Mouse (Mus musculus): ENCODE data around the gene Fbxl19. TPM values are rescaled to one million over a fixed set of nuclear protein-coding genes. Genes with fewer than 3 reads are reported as not detected.

The Fbxl19 gene
- total RNA-seq, 2 experiments from 2014 or later: 73.0 to 73.5 TPM

DNA sequence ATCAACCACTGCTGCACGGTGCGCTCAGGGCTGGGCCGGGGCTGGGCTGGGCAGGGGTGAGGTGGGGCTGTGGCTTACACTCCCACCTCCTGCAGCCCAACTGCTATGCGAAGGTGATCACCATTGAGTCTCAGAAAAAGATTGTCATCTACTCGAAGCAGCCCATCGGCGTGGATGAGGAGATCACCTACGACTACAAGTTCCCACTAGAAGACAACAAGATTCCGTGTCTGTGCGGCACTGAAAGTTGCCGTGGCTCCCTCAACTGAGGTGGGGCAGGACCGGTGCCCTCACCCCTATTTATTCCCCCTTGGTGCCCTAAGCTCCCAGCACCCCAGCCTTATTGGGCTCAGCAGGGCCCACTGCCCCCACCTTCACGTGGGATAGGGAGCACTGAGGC is 54.9 kb downstream of the Fbxl19 start:
- DNase-seq (ENCODE audit: low spot score in 2 of 2): no peak

- DNase-seq (ENCODE audit: low spot score in 2 of 2): no peak
These were observed 55.4 kb downstream of the Fbxl19 start for GRCm38 (mm10) chr7:127799738-127800137.

DNA sequence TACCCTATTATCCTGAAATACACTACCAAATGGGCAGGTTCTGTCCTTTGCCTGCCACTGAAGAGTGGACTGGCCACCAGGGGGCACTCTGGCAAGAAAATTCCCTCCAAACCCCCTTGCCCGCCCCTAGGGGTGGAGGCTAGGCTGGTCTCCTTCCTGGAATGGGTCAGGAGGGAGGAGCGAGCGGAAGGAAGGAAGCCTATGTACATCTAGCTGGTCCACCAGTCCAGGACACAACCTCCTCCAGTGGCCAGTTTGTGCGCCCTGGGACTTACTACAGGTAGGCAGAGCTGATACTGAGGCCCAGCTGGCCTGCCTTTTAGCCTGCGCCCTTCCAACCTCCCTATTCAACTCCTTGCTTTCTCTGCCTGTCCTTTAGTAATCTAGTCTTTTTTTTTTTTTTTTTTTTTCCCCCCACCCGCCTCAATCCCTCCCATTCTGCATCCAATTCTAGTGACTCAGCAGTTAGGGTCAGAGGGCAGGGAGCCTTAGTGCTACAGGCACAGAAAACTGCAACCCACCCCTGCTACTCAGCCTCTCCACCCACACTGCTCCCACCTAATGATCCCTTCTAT is 56.2 kb downstream of the Fbxl19 start, which contains the start of gene Hsd3b7:
Gene Hsd3b7 (plus strand): TSS at position 170 of the 575 bp plus-strand sequence.
- DNase-seq (ENCODE audit: low spot score in 2 of 2): peak; percentile 86 to 89

DNA sequence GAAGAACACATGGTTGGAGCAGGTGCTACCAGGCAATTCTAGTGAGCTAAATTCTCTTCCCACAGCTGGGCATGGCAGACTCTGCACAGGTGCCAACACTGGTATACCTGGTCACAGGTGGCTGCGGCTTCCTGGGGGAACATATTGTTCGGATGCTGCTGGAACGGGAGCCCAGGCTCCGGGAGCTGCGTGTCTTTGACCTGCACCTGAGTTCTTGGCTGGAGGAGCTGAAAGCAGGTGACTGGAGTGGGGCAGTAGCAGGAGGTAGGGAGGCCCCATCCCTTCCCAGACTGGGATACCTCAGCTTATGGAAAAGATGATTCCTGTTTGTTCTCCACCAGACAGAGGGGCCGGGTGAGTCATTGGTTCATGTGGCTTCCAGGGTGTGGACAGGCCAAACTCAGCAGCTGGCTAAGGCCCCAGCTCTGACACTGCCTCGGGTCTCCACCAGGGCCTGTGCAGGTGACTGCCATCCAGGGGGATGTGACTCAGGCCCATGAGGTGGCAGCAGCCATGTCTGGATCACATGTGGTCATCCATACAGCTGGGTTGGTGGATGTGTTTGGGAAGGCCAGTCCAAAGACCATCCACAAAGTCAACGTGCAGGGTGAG is 56.8 kb downstream of the Fbxl19 start:
- DNase-seq (ENCODE audit: low spot score in 2 of 2): no peak

DNA sequence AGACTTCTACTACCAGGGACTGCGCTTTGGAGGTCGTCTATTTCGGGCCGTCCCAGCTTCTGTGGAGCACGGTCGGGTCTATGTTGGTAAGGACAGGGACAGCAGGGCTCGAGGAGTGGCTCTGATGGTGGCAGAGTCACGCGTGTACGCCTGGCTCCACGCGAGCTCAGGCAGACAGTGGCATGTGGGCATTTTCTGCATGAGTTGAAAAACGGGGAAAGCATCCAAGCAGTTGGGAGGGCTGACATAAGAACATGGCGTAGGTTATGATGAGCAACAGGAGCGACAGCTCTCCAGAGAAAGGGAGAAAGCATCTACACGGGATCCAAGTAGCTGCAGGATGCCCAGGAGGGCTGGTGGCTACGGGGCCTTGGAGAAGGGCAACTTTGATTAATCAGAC is 58.0 kb downstream of the Fbxl19 start:
- DNase-seq (ENCODE audit: low spot score in 2 of 2): peak in 1 of 2 experiments; percentile 52

DNA sequence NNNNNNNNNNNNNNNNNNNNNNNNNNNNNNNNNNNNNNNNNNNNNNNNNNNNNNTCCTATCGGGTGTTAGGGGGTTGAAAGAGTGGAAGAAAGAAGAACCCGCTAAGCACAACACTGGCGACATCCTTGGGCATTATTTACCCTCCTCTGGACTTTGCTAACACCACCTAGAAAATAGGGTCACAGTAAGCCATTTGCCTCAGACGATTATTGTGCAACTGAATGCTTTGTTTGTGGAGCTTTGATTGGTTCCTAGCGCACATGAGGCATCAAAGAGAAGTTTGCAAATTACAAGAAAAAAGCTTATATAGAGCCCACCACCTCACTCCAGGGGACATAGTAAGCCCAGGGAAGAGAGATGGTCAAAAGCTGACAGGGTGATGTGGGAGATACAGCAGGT is 64.5 kb downstream of the Fbxl19 start:
- no peak for DNase-seq (ENCODE audit: low spot score in 2 of 2)

- no peak for DNase-seq (ENCODE audit: low spot score in 2 of 2)
These were observed 65.5 kb downstream of the Fbxl19 start for GRCm38 (mm10) chr7:127809846-127810245.

GRCm38 (mm10) chr7:127810650-127811049 is 66.3 kb downstream of the Fbxl19 start:
- DNase-seq (ENCODE audit: low spot score in 2 of 2): no peak

DNA sequence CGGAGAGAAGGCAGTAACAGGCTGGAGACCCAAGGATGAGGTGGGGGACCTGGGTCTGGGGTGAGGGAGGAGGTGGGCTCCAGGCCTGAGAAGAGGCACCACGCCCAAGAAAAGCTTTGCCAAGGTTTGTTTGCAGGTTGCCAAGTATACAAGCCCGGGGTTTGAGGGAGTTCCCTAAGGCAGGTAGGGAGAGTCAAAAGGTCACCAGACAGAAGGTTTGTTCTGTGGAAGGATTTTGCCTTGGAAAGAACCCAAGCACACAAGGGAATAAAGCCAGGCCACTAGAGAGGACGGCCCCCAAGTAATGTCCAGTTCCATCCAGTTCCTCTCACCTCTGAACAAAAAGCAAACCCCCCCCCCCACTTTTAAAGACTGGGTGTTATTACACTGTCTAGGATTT is 66.9 kb downstream of the Fbxl19 start:
- no peak for DNase-seq (ENCODE audit: low spot score in 2 of 2)

DNA sequence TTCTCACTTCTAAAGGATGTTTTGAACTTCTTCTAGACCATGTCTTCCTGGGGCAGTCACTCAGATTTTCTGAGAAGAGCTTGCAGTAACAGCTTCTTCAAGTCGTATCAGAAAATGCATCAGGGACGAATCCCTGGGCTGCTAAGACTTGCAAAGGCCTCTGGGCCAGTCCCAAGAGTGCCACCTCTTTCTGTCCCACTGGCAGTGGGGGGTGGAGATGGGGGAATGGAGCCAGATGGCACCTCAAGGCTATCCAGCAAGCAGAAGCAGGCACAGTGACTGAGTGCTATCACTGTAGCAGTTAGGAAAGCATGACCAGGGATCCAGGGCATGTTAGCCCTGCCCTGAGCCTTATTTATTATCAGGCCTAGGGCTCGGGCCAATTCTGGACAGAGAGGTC is 67.9 kb downstream of the Fbxl19 start:
- no peak for DNase-seq (ENCODE audit: low spot score in 2 of 2)

DNA sequence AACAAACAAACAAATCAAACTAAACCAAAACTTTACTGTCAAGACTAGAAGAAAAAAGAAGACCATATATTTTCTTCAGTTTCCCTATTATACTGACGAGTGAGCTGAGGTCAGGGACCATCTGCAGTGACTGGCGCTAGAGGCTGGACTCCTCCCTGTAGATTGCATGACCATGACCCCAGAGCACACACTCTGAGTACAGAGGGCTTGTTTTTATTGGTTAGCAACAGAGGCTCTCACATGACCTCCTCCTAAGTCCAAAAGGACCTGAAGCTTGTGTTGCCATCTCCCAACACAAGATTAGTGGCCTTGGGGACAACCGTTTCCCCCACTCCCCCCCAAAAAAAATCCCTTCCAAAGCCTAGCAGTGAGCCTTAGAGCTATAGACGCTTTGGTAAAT is 69.5 kb downstream of the Fbxl19 start:
- no peak for DNase-seq (ENCODE audit: low spot score in 2 of 2)

DNA sequence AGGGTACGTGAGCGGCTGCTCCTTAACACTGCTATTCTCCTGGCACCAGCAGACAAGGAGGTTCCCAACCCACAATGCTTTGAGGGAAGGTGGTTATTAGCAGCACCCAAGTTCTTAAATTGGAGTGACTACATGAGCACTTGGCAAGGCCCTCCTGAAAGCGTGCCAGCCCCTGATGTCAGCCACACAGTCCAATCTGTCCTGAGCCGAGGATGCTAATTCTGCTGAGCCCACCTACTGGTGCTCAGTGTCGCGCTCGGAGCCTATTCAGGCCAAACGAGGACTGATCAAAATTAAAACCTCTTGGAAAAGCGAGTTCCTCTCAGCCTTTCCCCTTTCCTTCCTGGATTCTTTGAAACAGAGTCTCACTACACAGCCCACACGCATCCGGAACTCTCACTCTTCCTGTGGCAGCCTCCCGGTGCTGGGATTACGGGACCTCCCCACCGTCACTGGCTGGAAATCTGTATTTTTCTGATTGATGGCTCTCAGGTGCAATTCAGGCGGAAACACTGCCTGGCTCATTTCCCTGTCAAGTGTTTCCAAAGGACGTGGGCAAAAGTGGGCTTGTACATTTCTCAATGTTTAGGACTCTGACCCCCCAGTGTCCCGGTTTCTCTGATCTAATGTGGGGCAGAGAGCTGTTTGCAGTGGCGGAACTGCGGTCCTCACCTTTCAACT is 70.0 kb downstream of the Fbxl19 start:
- DNase-seq (ENCODE audit: low spot score in 2 of 2): peak; percentile 75 to 88

GRCm38 (mm10) chr7:127815116-127815665 is 70.8 kb downstream of the Fbxl19 start:
- no peak for DNase-seq (ENCODE audit: low spot score in 2 of 2)

- peak; percentile 44 to 67 for DNase-seq (ENCODE audit: low spot score in 2 of 2)
These were observed 71.8 kb downstream of the Fbxl19 start for GRCm38 (mm10) chr7:127815954-127816821.

GRCm38 (mm10) chr7:127817053-127817452 is 72.7 kb downstream of the Fbxl19 start:
- no peak for DNase-seq (ENCODE audit: low spot score in 2 of 2)

- DNase-seq (ENCODE audit: low spot score in 2 of 2): no peak
These were observed 73.4 kb downstream of the Fbxl19 start for GRCm38 (mm10) chr7:127817776-127818175.

Small RNA genes lying within 50 kb of the gene (microRNA-seq; reads per million reads assigned to microRNA genes)
- 0 reads per million in 2 experiments for gene Mir762

Other genes starting within 250 kb of the Fbxl19 start
- 100 to 1,000 TPM; 104 to 115 TPM for gene Srcap, start 232.6 kb upstream of the Fbxl19 start, total RNA-seq (2021)
- gene Gm42715, start 225.0 kb upstream of the Fbxl19 start, total RNA-seq (2021): 10 to 100 TPM in 1 of 2 experiments, 1 to 10 TPM in 1; 9.8 to 11.0 TPM
- 1 to 10 TPM in 1 of 2 experiments, under 1 TPM in 1; 0.94 to 2.2 TPM for gene Tmem265, start 183.2 kb upstream of the Fbxl19 start, total RNA-seq (2021)
- gene Phkg2, start 171.2 kb upstream of the Fbxl19 start, total RNA-seq (2021): 10 to 100 TPM; 79.5 to 83.7 TPM
- 10 to 100 TPM in 1 of 2 experiments, 1 to 10 TPM in 1; 9.3 to 12.4 TPM for gene Ccdc189, start 155.9 kb upstream of the Fbxl19 start, total RNA-seq (2021)
- gene Rnf40, start 155.8 kb upstream of the Fbxl19 start, total RNA-seq (2021): 10 to 100 TPM; 69.9 to 72.1 TPM
- 10 to 100 TPM; 21.3 to 22.6 TPM for gene Zfp629, start 128.7 kb upstream of the Fbxl19 start, total RNA-seq (2021)
- gene Bcl7c, start 35.6 kb upstream of the Fbxl19 start, total RNA-seq (2021): 10 to 100 TPM; 30.3 to 38.0 TPM
- 1 to 10 TPM; 3.2 to 5.4 TPM for gene Ctf1, start 31.8 kb upstream of the Fbxl19 start, total RNA-seq (2021)
- gene Ctf2, start 12.4 kb upstream of the Fbxl19 start, total RNA-seq (2021): not detected
- 10 to 100 TPM; 22.4 to 22.7 TPM for gene Orai3, start 25.3 kb downstream of the Fbxl19 start, total RNA-seq (2021)
- gene Setd1a, start 32.1 kb downstream of the Fbxl19 start, total RNA-seq (2021): 10 to 100 TPM; 38.2 to 41.8 TPM
- gene Gm49388, start 41.1 kb downstream of the Fbxl19 start, total RNA-seq (2021): 1 to 10 TPM; 4.1 to 4.7 TPM
- gene Hsd3b7, start 56.1 kb downstream of the Fbxl19 start, total RNA-seq (2021): 1 to 10 TPM; 5.9 to 6.6 TPM
- 10 to 100 TPM; 51.4 to 59.6 TPM for gene Stx4a, start 79.8 kb downstream of the Fbxl19 start, total RNA-seq (2021)
- gene Stx1b, start 80.0 kb downstream of the Fbxl19 start, total RNA-seq (2021): 100 to 1,000 TPM; 341 to 360 TPM
- 10 to 100 TPM; 28.1 to 29.0 TPM for gene Zfp646, start 131.7 kb downstream of the Fbxl19 start, total RNA-seq (2021)
- 10 to 100 TPM; 22.4 to 23.9 TPM for gene Zfp668, start 132.3 kb downstream of the Fbxl19 start, total RNA-seq (2021)
- gene Prss53, start 146.4 kb downstream of the Fbxl19 start, total RNA-seq (2021): 1 to 10 TPM in 1 of 2 experiments, under 1 TPM in 1; 0.98 to 1.4 TPM
- not detected for gene Gm21974, start 150.9 kb downstream of the Fbxl19 start, total RNA-seq (2021)
- gene Vkorc1, start 151.1 kb downstream of the Fbxl19 start, total RNA-seq (2021): 10 to 100 TPM; 20.2 to 24.7 TPM
- 10 to 100 TPM; 38.5 to 48.9 TPM for gene Bckdk, start 159.5 kb downstream of the Fbxl19 start, total RNA-seq (2021)
- gene Kat8, start 168.0 kb downstream of the Fbxl19 start, total RNA-seq (2021): 10 to 100 TPM; 24.0 to 30.0 TPM
- under 1 TPM in 1 of 2 experiments, not detected in 1; 0.60 TPM for gene Prss8, start 185.6 kb downstream of the Fbxl19 start, total RNA-seq (2021)
- 10 to 100 TPM; 12.2 to 12.4 TPM for gene Prss36, start 202.2 kb downstream of the Fbxl19 start, total RNA-seq (2021)
- 100 to 1,000 TPM; 328 to 375 TPM for gene Fus, start 222.9 kb downstream of the Fbxl19 start, total RNA-seq (2021)
- 1 to 10 TPM; 1.5 to 4.3 TPM for gene Pycard, start 249.3 kb downstream of the Fbxl19 start, total RNA-seq (2021)